Mouse (Mus musculus) kidney, postnatal 10 days (tissue): ENCODE measurements at regions not wholly inside any gene's neighbourhood (a gene's known extent, or its start where the extent isn't known, plus 50 kb on each side); places are given as distances from the start of the nearest gene placed in this dataset.

Experiments
- DNase-seq: peaks from one replicate; pipeline ENCODE4 v3.0.0; 2021; ENCODE audit warnings: mixed read lengths

GRCm38 (mm10) chr10:126734661-126735060 lies 166.5 kb downstream of the Atp23 start:
- DNase-seq: no peak

- DNase-seq: no peak
These were observed 173.3 kb downstream of the Atp23 start for GRCm38 (mm10) chr10:126727840-126728239.

GRCm38 (mm10) chr10:126717961-126718360 lies 183.2 kb downstream of the Atp23 start:
- DNase-seq: no peak

- DNase-seq: no peak
These were observed 189.4 kb downstream of the Atp23 start for GRCm38 (mm10) chr10:126711758-126712157.

- no peak for DNase-seq
These were observed 191.8 kb downstream of the Atp23 start for GRCm38 (mm10) chr10:126709219-126709917.

GRCm38 (mm10) chr10:126708730-126709129 lies 192.4 kb downstream of the Atp23 start:
- no peak for DNase-seq

GRCm38 (mm10) chr10:126708215-126708614 lies 192.9 kb downstream of the Atp23 start:
- DNase-seq: no peak

GRCm38 (mm10) chr10:126697086-126697485 lies 204.1 kb downstream of the Atp23 start:
- DNase-seq: no peak

- no peak for DNase-seq
These were observed 210.1 kb downstream of the Atp23 start for GRCm38 (mm10) chr10:126690914-126691673.

- DNase-seq: no peak
These were observed 220.6 kb downstream of the Atp23 start for GRCm38 (mm10) chr10:126680275-126681184.

- DNase-seq: no peak
These were observed 221.7 kb downstream of the Atp23 start for GRCm38 (mm10) chr10:126679224-126680120.

GRCm38 (mm10) chr10:126673437-126673836 lies 227.7 kb downstream of the Atp23 start:
- DNase-seq: no peak

GRCm38 (mm10) chr10:126664408-126665083 lies 236.6 kb downstream of the Atp23 start:
- DNase-seq: no peak

GRCm38 (mm10) chr10:126663461-126664013 lies 237.6 kb downstream of the Atp23 start:
- no peak for DNase-seq

GRCm38 (mm10) chr10:126662765-126663164 lies 238.4 kb downstream of the Atp23 start:
- DNase-seq: no peak

GRCm38 (mm10) chr10:126661095-126661615 lies 240.0 kb downstream of the Atp23 start:
- DNase-seq: no peak

- no peak for DNase-seq
These were observed 241.1 kb downstream of the Atp23 start for GRCm38 (mm10) chr10:126660024-126660423.

GRCm38 (mm10) chr10:126652693-126653092 lies 248.5 kb downstream of the Atp23 start:
- no peak for DNase-seq

- no peak for DNase-seq
These were observed 254.6 kb downstream of the Atp23 start for GRCm38 (mm10) chr10:126646587-126646986.

- peak; percentile 16 for DNase-seq
These were observed 259.3 kb downstream of the Atp23 start for GRCm38 (mm10) chr10:126641792-126642289.

- no peak for DNase-seq
These were observed 266.4 kb downstream of the Atp23 start for GRCm38 (mm10) chr10:126634731-126635130.
